Comparison of ENCODE assay signal across 8 mouse cellular contexts in genomic region chr10:85871698-85872478, GRCm38 (mm10). TPM values are rescaled to one million over a fixed set of nuclear protein-coding genes. Genes with fewer than 3 reads are reported as not detected.
DNase-seq lines count a peak whose midpoint lies in the region; ATAC-seq and TF ChIP-seq lines count a peak whose summit lies in the region.

No protein-coding gene starts in this region.

- H3K4me2 ChIP-seq in forebrain, embryonic 16.5 days (ENCODE audit: low read length) = peak overlapping the region; percentile 96
- H3K4me2 ChIP-seq in lung, embryonic 14.5 days = peak overlapping the region; percentile 85

- H3K4me3 ChIP-seq in G1E (ENCODE audit: low read depth, low read length) = peak overlapping the region; percentile 97
- peak overlapping the region; percentile 94 for H3K4me3 ChIP-seq in forebrain, embryonic 16.5 days (replicated peaks; ENCODE audit: low read length)
- H3K4me3 ChIP-seq in layer of hippocampus, adult 2 months = peak overlapping the region; percentile 100
- H3K4me3 ChIP-seq in lung, embryonic 14.5 days (ENCODE audit: low read depth, low read length) = peak overlapping the region; percentile 80
- H3K4me3 ChIP-seq in olfactory bulb, adult 2 months (ENCODE audit: insufficient read depth, low read depth, low read length) = peak overlapping the region; percentile 98
- peak overlapping the region; percentile 96 for H3K4me3 ChIP-seq in thymus, adult 2 months (ENCODE audit: control insufficient read depth, insufficient read depth, low read length)

- H3K27me3 ChIP-seq in G1E (ENCODE audit: insufficient read depth, low read length) = no peaks in the 10 kb centered on the region
- H3K27me3 ChIP-seq in forebrain, embryonic 16.5 days (replicated peaks; ENCODE audit: control insufficient read depth, insufficient read depth, low read length) = no peaks in the 10 kb centered on the region
- H3K27me3 ChIP-seq in lung, embryonic 14.5 days (ENCODE audit: insufficient read depth, low read length) = no peaks in the 10 kb centered on the region
- H3K27me3 ChIP-seq in thymus, adult 2 months (ENCODE audit: control insufficient read depth, insufficient read depth, low read length) = no peaks in the 10 kb centered on the region

- H3K9ac ChIP-seq in forebrain, embryonic 16.5 days (replicated peaks; ENCODE audit: low read depth, low read length) = peak overlapping the region; percentile 82
- peak overlapping the region; percentile 87 for H3K9ac ChIP-seq in lung, embryonic 14.5 days

- TF ChIP-seq POLR2A in olfactory bulb, adult 2 months (IDR thresholded peaks at IDR 0.05; ENCODE audit: insufficient read depth, low read depth, low read length) = peak; percentile 75
- peak; percentile 41; the same call in 1 of the 2 replicates for TF ChIP-seq POLR2A in thymus, adult 2 months (IDR thresholded peaks at IDR 0.05; ENCODE audit: control insufficient read depth, extremely low read depth, insufficient read depth, low read length, poor library complexity)

- peak; percentile 87 for ATAC-seq in G1E (ENCODE audit: extremely low read depth, insufficient number of reproducible peaks, low FRiP score, poor library complexity, severe bottlenecking)
- peak; percentile 96 for ATAC-seq in forebrain, embryonic 16.5 days
- peak; percentile 94 for ATAC-seq in lung, embryonic 14.5 days (ENCODE audit: insufficient read depth)

- under 1% methylated on average over 55 of the region's 55 CpGs for WGBS in forebrain, embryonic 16.5 days
- under 1% methylated on average over 55 of the region's 55 CpGs for WGBS in lung, embryonic 14.5 days
- WGBS in olfactory bulb, adult 2 months = under 1% methylated on average over 55 of the region's 55 CpGs
- under 1% methylated on average over 55 of the region's 55 CpGs for WGBS in thymus, adult 2 months

- no peaks in the 10 kb centered on the region for H3K9me3 ChIP-seq in G1E (replicated peaks)
- no peaks in the 10 kb centered on the region for H3K9me3 ChIP-seq in forebrain, embryonic 16.5 days (ENCODE audit: control insufficient read depth, low read length)
- no peaks in the 10 kb centered on the region for H3K9me3 ChIP-seq in lung, embryonic 14.5 days (ENCODE audit: low read depth, low read length)

- H3K36me3 ChIP-seq in G1E (replicated peaks) = peaks cover 37% of the 10 kb centered on the region
- H3K36me3 ChIP-seq in forebrain, embryonic 16.5 days (ENCODE audit: control insufficient read depth, insufficient read depth) = peaks cover 21% of the 10 kb centered on the region
- H3K36me3 ChIP-seq in lung, embryonic 14.5 days (ENCODE audit: insufficient read depth) = peaks cover 26% of the 10 kb centered on the region
- H3K36me3 ChIP-seq in thymus, adult 2 months (ENCODE audit: control insufficient read depth, insufficient read depth, low read length) = peaks cover 18% of the 10 kb centered on the region

- DNase-seq in G1E (ENCODE audit: low spot score) = peak; percentile 79
- DNase-seq in cerebellum, adult 18-20 months = peak; percentile 91 to 94
- peak; percentile 92 to 94 for DNase-seq in heart, postnatal 36 days
- DNase-seq in layer of hippocampus, adult 2 months (ENCODE audit: low spot score in 2 of 2) = peak; percentile 93 to 95
- peak; percentile 96 for DNase-seq in lung, embryonic 14.5 days
- peak; percentile 91 for DNase-seq in thymus, adult 2 months

- intact Hi-C loops in heart, postnatal 36 days (cut with DNase I) = loop anchor here (2.0 kb wide), 1 partner anchor 45 kb away; the partner anchor contains the start of gene Prdm4

- TF ChIP-seq CTCF in G1E (IDR thresholded peaks at IDR 0.05; ENCODE audit: low read depth, low read length) = no peak
- no peak for TF ChIP-seq CTCF in layer of hippocampus, adult 2 months (conservative IDR thresholded peaks at IDR 0.05)
- TF ChIP-seq CTCF in lung, embryonic 14.5 days (IDR thresholded peaks at IDR 0.05; ENCODE audit: low read depth) = no peak
- no peak for TF ChIP-seq CTCF in olfactory bulb, adult 2 months (IDR thresholded peaks at IDR 0.05; ENCODE audit: insufficient read depth, low read depth, low read length)
- no peak for TF ChIP-seq CTCF in thymus, adult 2 months (IDR thresholded peaks at IDR 0.05; ENCODE audit: borderline replicate concordance, control insufficient read depth, extremely low read depth, insufficient read depth, low read length, poor library complexity)

- peak overlapping the region; percentile 35; the same call in 1 of the 2 replicates for H3K27ac ChIP-seq in forebrain, embryonic 16.5 days (ENCODE audit: low read length)
- peak overlapping the region; percentile 79 for H3K27ac ChIP-seq in layer of hippocampus, adult 2 months
- H3K27ac ChIP-seq in lung, embryonic 14.5 days (ENCODE audit: low read depth) = peak overlapping the region; percentile 67; the same call in 1 of the 2 replicates
- no peak overlapping the region for H3K27ac ChIP-seq in olfactory bulb, adult 2 months (ENCODE audit: insufficient read depth, low read depth, low read length)
- H3K27ac ChIP-seq in thymus, adult 2 months (ENCODE audit: control insufficient read depth, insufficient read depth, low read length) = peak overlapping the region; percentile 24; the same call in 1 of the 2 replicates

- peaks cover 23% of the 10 kb centered on the region for H3K4me1 ChIP-seq in G1E (ENCODE audit: insufficient read depth, low read depth, low read length)
- peaks cover 15% of the 10 kb centered on the region for H3K4me1 ChIP-seq in forebrain, embryonic 16.5 days (replicated peaks; ENCODE audit: control insufficient read depth, insufficient read depth, low read length)
- peaks cover 7% of the 10 kb centered on the region; the same call in 1 of the 2 replicates for H3K4me1 ChIP-seq in lung, embryonic 14.5 days (ENCODE audit: insufficient read depth)
- no peaks in the 10 kb centered on the region for H3K4me1 ChIP-seq in olfactory bulb, adult 2 months (ENCODE audit: control insufficient read depth, insufficient read depth, low read length)
- H3K4me1 ChIP-seq in thymus, adult 2 months (replicated peaks; ENCODE audit: control insufficient read depth, insufficient read depth, low read length) = peaks cover 5% of the 10 kb centered on the region

RNA-seq across cellular contexts. Expression of gene Pwp1, which starts 42.6 kb away (rescaled TPM):
- 60.8 and 70.4 TPM in 2 replicates for total RNA-seq in G1E (2014; fragmentation: Nextera tagmentation)
- 49.0 and 56.3 TPM in 2 replicates for total RNA-seq in G1E (2017)
- polyA plus RNA-seq in G1E (2012) = 22.7 and 26.4 TPM in 2 replicates
- 91.1 and 91.9 TPM in 2 replicates for polyA plus RNA-seq in forebrain, embryonic 16.5 days (2015; fragmentation: Nextera tagmentation; extraction: Ambion mirVana)
- total RNA-seq in heart, postnatal 36 days (2021) = 10 to 100 TPM; 14.3 to 15.8 TPM
- 10 to 100 TPM; 18.3 to 20.7 TPM for total RNA-seq in layer of hippocampus, adult 2 months (2021)
- 109 and 111 TPM in 2 replicates for polyA plus RNA-seq in lung, embryonic 14.5 days (2014; fragmentation: Nextera tagmentation; extraction: Ambion mirVana)
- not detected in 2 replicates for polyA plus RNA-seq in olfactory bulb, adult 2 months (2012; ENCODE audit: insufficient read depth, insufficient read length, low replicate concordance, missing spikeins)
- 15.0 and 16.5 TPM in 2 replicates for polyA plus RNA-seq in thymus, adult 2 months (2012; rRNA removed)

RNA-seq across cellular contexts. Expression of gene Prdm4, which starts 45.1 kb away (rescaled TPM):
- total RNA-seq in G1E (2014; fragmentation: Nextera tagmentation) (39.1 and 41.2 TPM in 2 replicates), G1E (2017) (32.6 and 42.3 TPM in 2 replicates)
- 10.4 and 14.3 TPM in 2 replicates for polyA plus RNA-seq in G1E (2012)
- polyA plus RNA-seq in forebrain, embryonic 16.5 days (2015; fragmentation: Nextera tagmentation; extraction: Ambion mirVana) = 20.8 and 24.0 TPM in 2 replicates
- total RNA-seq in heart, postnatal 36 days (2021) = 10 to 100 TPM; 10.2 to 12.8 TPM
- 10 to 100 TPM; 26.2 to 28.6 TPM for total RNA-seq in layer of hippocampus, adult 2 months (2021)
- 25.0 and 25.6 TPM in 2 replicates for polyA plus RNA-seq in lung, embryonic 14.5 days (2014; fragmentation: Nextera tagmentation; extraction: Ambion mirVana)
- polyA plus RNA-seq in olfactory bulb, adult 2 months (2012; ENCODE audit: insufficient read depth, insufficient read length, low replicate concordance, missing spikeins) = not detected in 2 replicates
- 48.2 and 49.9 TPM in 2 replicates for polyA plus RNA-seq in thymus, adult 2 months (2012; rRNA removed)

RNA-seq across cellular contexts. Expression of gene Ascl4, which starts 55.6 kb away (rescaled TPM):
- total RNA-seq in G1E (2014; fragmentation: Nextera tagmentation) = not detected in 2 replicates
- total RNA-seq in G1E (2017) = 0.11 and 0.17 TPM in 2 replicates
- polyA plus RNA-seq in G1E (2012) = not detected in 2 replicates
- polyA plus RNA-seq in forebrain, embryonic 16.5 days (2015; fragmentation: Nextera tagmentation; extraction: Ambion mirVana) = 0.27 and 0.43 TPM in 2 replicates
- not detected for total RNA-seq in heart, postnatal 36 days (2021)
- 1 to 10 TPM in 1 of 2 experiments, under 1 TPM in 1; 0.49 to 1.1 TPM for total RNA-seq in layer of hippocampus, adult 2 months (2021)
- 0.17 and 0.88 TPM in 2 replicates for polyA plus RNA-seq in lung, embryonic 14.5 days (2014; fragmentation: Nextera tagmentation; extraction: Ambion mirVana)
- not detected in 2 replicates for polyA plus RNA-seq in olfactory bulb, adult 2 months (2012; ENCODE audit: insufficient read depth, insufficient read length, low replicate concordance, missing spikeins)
- polyA plus RNA-seq in thymus, adult 2 months (2012; rRNA removed) = not detected in 2 replicates

Comparison
In these comparisons a context has a peak if more than half of its experiments do, and no peak if none do; other contexts are left out.
1. RNA of gene Pwp1, which starts 42.6 kb away (polyA plus RNA-seq): 109 to 111 TPM in lung, embryonic 14.5 days, 91.1 to 91.9 TPM in forebrain, embryonic 16.5 days, 22.7 to 26.4 TPM in G1E and 15.0 to 16.5 TPM in thymus, adult 2 months; not detected in olfactory bulb, adult 2 months; every median in the first group is over 10 times any median in the second.
2. RNA of gene Prdm4, which starts 45.1 kb away (polyA plus RNA-seq): 48.2 to 49.9 TPM in thymus, adult 2 months, 25.0 to 25.6 TPM in lung, embryonic 14.5 days, 20.8 to 24.0 TPM in forebrain, embryonic 16.5 days and 10.4 to 14.3 TPM in G1E; not detected in olfactory bulb, adult 2 months; every median in the first group is over 10 times any median in the second.
3. Peak in every context shown above with its lines, with median percentiles within 50 percentile points of each other: ATAC-seq, DNase-seq and H3K4me3 ChIP-seq.